Mouse (Mus musculus) liver, embryonic 11.5 days (tissue): ENCODE measurements at regions not wholly inside any gene's neighbourhood (a gene's known extent, or its start where the extent isn't known, plus 50 kb on each side); places are given as distances from the start of the nearest gene placed in this dataset.

Experiments used
- ATAC-seq: fragments of 200-750 bp; cut with Nextera tagmentation; replicated peaks from 2 replicates; pipeline ENCODE4 v1.8.0; 2017; ENCODE audit warnings: moderate number of reproducible peaks, mild to moderate bottlenecking, moderate TSS enrichment, moderate library complexity; ENCODE audit not compliant: low FRiP score
- DNase-seq: peaks from one replicate; pipeline ENCODE4 v3.0.0-alpha.2; 2017; ENCODE audit warnings: low spot score
- H3K27ac ChIP-seq: fragments of 300-500 bp; sonication (generic); 2 replicates; pipeline ENCODE4 v1.5.1; 2014; ENCODE audit warnings: mild to moderate bottlenecking, low read depth, low read length, control low read depth
- H3K27me3 ChIP-seq: fragments of 300-500 bp; sonication (generic); replicated peaks from 2 replicates; pipeline ENCODE4 v1.6.1; 2014; ENCODE audit warnings: low read length, mixed read lengths; ENCODE audit not compliant: control insufficient read depth, insufficient read depth
- H3K36me3 ChIP-seq: fragments of 300-500 bp; sonication (generic); 2 replicates; pipeline ENCODE4 v1.6.1; 2014; ENCODE audit warnings: mild to moderate bottlenecking, low read length, moderate library complexity, mixed read lengths; ENCODE audit not compliant: control insufficient read depth, insufficient read depth
- H3K4me1 ChIP-seq: fragments of 300-500 bp; sonication (generic); replicated peaks from 2 replicates; pipeline ENCODE4 v1.6.1; 2014; ENCODE audit warnings: low read length, mixed read lengths; ENCODE audit not compliant: control insufficient read depth, insufficient read depth
- H3K4me2 ChIP-seq: fragments of 300-500 bp; sonication (generic); 2 replicates; pipeline ENCODE4 v1.6.1; 2014; ENCODE audit warnings: mild to moderate bottlenecking, control low read depth, moderate library complexity
- H3K4me3 ChIP-seq: fragments of 300-500 bp; sonication (generic); 2 replicates; pipeline ENCODE4 v1.5.1; 2014; ENCODE audit warnings: low read depth, low read length, control low read depth
- H3K9ac ChIP-seq: fragments of 300-500 bp; sonication (generic); 2 replicates; pipeline ENCODE4 v1.6.1; 2014; ENCODE audit warnings: low read depth, low read length, control low read depth
- H3K9me3 ChIP-seq: fragments of 300-500 bp; sonication (generic); 2 replicates; pipeline ENCODE4 v1.6.1; 2016; ENCODE audit warnings: low read length, inconsistent platforms, mixed read lengths; ENCODE audit not compliant: control insufficient read depth
- WGBS: fragments of 180-500 bp; shearing (Covaris S2); extraction: QIAGEN DNeasy Blood & Tissue Kit; methylation state at CpG from one replicate; pipeline ENCODE4 v1.1.7; 2014; 5-methylcytosine and 5-hydroxymethylcytosine counted together

DNA sequence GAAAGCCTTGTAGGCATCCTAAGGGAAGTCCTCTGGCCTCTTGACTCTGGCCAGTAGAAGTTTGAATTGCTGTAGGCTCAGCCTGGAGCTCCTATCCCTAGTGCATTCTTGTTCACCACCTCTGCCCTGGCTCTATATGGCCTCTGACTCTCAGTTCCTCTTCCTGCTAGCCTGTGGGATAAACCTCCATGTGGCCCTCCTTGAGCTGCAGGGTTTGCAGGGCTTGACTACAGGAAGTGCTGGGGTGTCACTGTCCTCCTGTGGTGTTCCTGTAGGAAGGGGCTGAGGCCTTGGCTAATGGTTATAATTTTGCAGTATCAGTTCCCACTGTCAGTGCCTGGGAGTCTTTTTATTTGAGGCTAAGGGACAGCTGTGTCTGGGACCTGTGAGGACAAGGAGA is 215.0 kb downstream of the Gadd45g start:
- no peak for ATAC-seq
- H3K4me1 ChIP-seq = 0 out of 2 replicates have a peak, but pooled peaks cover 18% of the 10 kb centered on the region
- H3K9ac ChIP-seq = no peak overlapping the region
- H3K4me3 ChIP-seq = no peak overlapping the region
- no peaks in the 10 kb centered on the region for H3K27me3 ChIP-seq
- H3K4me2 ChIP-seq = no peak overlapping the region
- no peaks in the 10 kb centered on the region for H3K9me3 ChIP-seq
- H3K27ac ChIP-seq = no peak overlapping the region
- no peak for DNase-seq
- H3K36me3 ChIP-seq = no peaks in the 10 kb centered on the region

DNA sequence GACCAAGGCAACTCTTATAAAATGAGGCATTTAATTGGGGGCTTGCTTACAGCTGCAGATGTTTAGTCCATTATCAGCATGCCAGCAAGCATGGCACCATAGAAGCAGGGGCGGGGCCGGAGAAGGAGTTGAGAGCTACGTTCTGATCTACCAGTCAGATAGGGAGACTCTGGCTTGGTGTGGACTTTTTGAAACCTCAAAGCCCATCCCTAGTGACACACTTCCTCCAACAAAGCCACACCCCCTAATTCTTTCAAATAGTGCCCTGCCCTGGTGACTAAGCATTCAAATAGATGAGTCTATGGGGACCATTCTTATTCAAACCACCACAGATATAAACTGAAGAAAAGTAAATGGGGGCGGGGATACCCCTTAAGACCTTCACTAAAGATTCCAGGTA is 215.4 kb downstream of the Gadd45g start:
- H3K4me3 ChIP-seq = no peak overlapping the region
- ATAC-seq (peak; percentile 49), DNase-seq (no peak)
- no peak overlapping the region for H3K4me2 ChIP-seq
- H3K27me3 ChIP-seq = no peaks in the 10 kb centered on the region
- no peaks in the 10 kb centered on the region for H3K36me3 ChIP-seq
- H3K4me1 ChIP-seq = peaks cover 18% of the 10 kb centered on the region; the same call in 1 of the 2 replicates
- H3K27ac ChIP-seq = no peak overlapping the region
- no peak overlapping the region for H3K9ac ChIP-seq
- 54% methylated on average over 4 of the region's 4 CpGs for WGBS
- H3K9me3 ChIP-seq = no peaks in the 10 kb centered on the region

DNA sequence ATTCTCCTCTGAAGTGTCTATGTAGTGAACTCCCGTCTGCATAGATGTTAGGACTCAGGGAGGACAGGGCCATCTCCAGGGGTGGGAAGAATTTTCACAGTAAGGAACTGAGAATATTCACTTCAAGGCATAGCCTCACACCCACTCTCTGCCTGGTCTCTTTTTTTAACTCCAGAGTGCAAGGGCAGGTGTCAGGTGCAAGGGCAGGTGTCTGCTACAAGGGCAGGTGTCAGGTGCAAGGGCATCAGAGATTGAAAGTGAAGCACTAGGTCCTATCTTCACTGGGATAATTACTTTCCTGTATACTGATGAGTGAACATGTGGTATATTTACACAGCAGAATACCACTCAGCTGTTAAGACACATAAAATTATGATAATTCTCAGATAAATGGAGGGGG is 216.1 kb downstream of the Gadd45g start:
- H3K4me2 ChIP-seq = no peak overlapping the region
- no peak for DNase-seq
- no peak overlapping the region for H3K27ac ChIP-seq
- H3K4me3 ChIP-seq = no peak overlapping the region
- H3K9me3 ChIP-seq = no peaks in the 10 kb centered on the region
- H3K27me3 ChIP-seq = no peaks in the 10 kb centered on the region
- H3K9ac ChIP-seq = no peak overlapping the region
- WGBS = 83% methylated on average over 1 of the region's 1 CpGs
- peaks cover 23% of the 10 kb centered on the region for H3K4me1 ChIP-seq
- no peaks in the 10 kb centered on the region for H3K36me3 ChIP-seq
- ATAC-seq = no peak

DNA sequence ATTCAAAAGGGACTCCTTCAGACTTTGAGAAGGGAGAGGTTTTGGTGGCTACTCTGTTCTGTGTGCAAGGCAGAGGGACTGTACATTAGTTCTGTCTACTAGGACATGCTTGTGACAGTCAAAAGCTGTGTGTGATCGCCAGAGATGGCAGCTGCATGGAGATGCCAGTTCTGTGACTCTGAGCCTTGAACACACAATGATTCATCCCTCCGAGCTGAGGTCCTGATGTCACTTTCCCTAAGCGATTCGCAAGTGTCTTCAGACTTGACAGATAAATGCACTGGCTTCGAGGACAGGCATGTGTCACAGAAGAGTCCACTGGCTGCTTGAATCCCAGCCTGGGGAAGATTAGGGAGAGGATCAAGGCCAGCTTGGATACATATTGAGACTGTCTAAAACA is 218.8 kb downstream of the Gadd45g start:
- Histone ChIP-seq H3K9me3 (no peaks in the 10 kb centered on the region), H3K9ac (no peak overlapping the region), H3K4me3 (no peak overlapping the region), H3K27ac (no peak overlapping the region), H3K4me1 (peaks cover 29% of the 10 kb centered on the region), H3K4me2 (no peak overlapping the region), H3K36me3 (no peaks in the 10 kb centered on the region), H3K27me3 (no peaks in the 10 kb centered on the region)
- DNase-seq (no peak), ATAC-seq (no peak)
- 70% methylated on average over 5 of the region's 5 CpGs for WGBS

DNA sequence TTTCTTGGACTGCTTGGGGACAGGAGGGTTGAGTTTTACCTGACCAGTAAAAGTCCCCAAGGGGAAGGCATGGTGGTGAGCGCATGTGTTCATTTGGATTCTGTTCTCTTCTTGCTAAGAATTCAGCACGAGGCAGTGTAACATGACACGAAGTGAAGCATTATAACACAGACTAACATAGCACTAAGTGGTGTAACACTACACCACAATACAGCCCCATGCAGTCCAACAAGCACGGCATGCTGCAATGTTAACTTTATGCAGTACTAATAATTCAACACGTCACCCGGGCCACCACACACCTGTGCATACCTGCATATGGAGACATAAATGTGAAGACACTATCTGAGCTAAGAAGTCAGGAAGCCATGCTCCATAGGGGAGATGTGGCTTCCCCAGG is 219.2 kb downstream of the Gadd45g start:
- DNase-seq = no peak
- Histone ChIP-seq H3K27me3 (no peaks in the 10 kb centered on the region), H3K27ac (no peak overlapping the region), H3K9me3 (no peaks in the 10 kb centered on the region), H3K4me1 (peaks cover 26% of the 10 kb centered on the region), H3K9ac (no peak overlapping the region), H3K36me3 (no peaks in the 10 kb centered on the region), H3K4me3 (no peak overlapping the region), H3K4me2 (no peak overlapping the region)
- 86% methylated on average over 6 of the region's 6 CpGs for WGBS
- no peak for ATAC-seq

DNA sequence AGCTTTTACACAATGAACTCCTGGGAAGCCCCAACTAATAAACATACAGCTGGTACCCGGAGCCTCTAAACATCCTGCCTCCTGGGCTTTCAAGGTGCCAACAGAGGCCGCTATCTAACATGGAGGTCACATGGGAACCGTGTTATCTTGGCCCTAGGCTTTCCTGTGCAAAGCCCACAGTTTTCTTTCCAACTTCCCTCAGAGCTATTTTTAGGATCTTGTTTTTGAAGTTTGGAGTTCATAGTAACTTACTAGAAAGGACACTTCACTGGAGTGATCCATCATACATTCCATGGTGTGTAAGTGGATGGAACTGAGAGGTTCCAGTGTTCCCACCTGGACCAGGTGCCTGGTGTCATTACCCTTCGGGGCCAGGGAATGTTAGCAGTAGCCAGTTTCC is 220.6 kb downstream of the Gadd45g start:
- H3K4me3 ChIP-seq = no peak overlapping the region
- H3K27ac ChIP-seq = no peak overlapping the region; the same call in 1 of the 2 replicates

DNA sequence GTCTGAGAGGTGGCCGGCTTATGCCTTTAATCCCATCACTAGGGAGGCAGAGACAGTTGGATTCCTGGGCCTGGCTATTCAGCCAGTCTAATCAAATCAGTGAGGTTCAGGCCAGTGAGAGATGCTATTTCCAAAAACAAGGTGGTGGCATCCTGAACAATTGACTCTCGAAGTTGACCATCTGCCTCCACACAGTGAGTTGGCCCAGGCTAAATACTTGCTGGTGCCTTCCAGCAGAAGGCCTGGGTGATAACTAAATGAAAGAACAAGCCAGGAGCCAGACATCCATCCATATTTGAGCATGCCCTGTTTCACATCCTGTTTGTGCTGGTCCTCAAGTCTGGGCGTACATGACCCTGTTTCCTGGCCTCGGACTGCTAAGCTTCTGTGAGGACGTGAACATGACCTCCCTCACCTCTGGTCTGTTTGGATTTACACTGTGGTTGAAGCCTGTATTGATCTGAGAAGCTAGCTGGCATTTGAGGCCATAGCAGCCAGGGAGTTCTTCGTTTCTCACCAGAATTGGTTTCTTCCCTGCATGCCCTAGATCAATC is 222.5 kb downstream of the Gadd45g start:
- Histone ChIP-seq H3K9ac (no peak overlapping the region), H3K4me2 (no peak overlapping the region), H3K9me3 (no peaks in the 10 kb centered on the region), H3K4me1 (peaks cover 22% of the 10 kb centered on the region), H3K27me3 (no peaks in the 10 kb centered on the region), H3K4me3 (no peak overlapping the region), H3K27ac (no peak overlapping the region), H3K36me3 (no peaks in the 10 kb centered on the region)
- DNase-seq (no peak), ATAC-seq (no peak)
- 60% methylated on average over 6 of the region's 6 CpGs for WGBS

More for the DNA sequence above, 220.6 kb downstream of the Gadd45g start:
- DNase-seq (no peak), ATAC-seq (no peak)
- Histone ChIP-seq H3K27me3 (no peaks in the 10 kb centered on the region), H3K9me3 (no peaks in the 10 kb centered on the region), H3K4me2 (no peak overlapping the region), H3K36me3 (no peaks in the 10 kb centered on the region), H3K9ac (no peak overlapping the region), H3K4me1 (peaks cover 22% of the 10 kb centered on the region)
- 38% methylated on average over 4 of the region's 4 CpGs for WGBS

DNA sequence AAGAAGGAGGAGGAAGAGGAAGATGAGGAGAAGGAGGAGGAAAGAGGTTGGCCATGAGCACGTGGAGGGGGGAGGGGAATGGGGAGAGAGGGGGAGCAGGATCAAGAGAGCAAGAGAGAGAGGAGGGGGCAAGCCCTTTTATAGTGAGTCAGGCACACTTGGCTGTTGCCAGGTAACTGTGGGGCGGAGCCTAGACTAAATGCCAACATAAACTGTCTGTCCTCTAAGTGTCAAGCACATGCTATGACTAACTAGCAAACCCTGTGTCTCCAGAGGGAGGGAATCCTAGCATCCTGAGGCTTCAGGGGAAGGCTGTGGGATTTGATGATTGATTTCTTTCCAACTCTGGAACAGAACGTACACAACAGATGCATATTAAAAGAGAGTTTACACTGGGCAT is 223.2 kb downstream of the Gadd45g start:
- DNase-seq (no peak), ATAC-seq (no peak)
- no peaks in the 10 kb centered on the region for H3K27me3 ChIP-seq
- H3K4me2 ChIP-seq = no peak overlapping the region
- WGBS = 64% methylated on average over 3 of the region's 3 CpGs
- H3K4me1 ChIP-seq = peaks cover 22% of the 10 kb centered on the region
- H3K36me3 ChIP-seq = no peaks in the 10 kb centered on the region
- H3K4me3 ChIP-seq = no peak overlapping the region
- no peaks in the 10 kb centered on the region for H3K9me3 ChIP-seq
- no peak overlapping the region for H3K27ac ChIP-seq
- H3K9ac ChIP-seq = no peak overlapping the region

DNA sequence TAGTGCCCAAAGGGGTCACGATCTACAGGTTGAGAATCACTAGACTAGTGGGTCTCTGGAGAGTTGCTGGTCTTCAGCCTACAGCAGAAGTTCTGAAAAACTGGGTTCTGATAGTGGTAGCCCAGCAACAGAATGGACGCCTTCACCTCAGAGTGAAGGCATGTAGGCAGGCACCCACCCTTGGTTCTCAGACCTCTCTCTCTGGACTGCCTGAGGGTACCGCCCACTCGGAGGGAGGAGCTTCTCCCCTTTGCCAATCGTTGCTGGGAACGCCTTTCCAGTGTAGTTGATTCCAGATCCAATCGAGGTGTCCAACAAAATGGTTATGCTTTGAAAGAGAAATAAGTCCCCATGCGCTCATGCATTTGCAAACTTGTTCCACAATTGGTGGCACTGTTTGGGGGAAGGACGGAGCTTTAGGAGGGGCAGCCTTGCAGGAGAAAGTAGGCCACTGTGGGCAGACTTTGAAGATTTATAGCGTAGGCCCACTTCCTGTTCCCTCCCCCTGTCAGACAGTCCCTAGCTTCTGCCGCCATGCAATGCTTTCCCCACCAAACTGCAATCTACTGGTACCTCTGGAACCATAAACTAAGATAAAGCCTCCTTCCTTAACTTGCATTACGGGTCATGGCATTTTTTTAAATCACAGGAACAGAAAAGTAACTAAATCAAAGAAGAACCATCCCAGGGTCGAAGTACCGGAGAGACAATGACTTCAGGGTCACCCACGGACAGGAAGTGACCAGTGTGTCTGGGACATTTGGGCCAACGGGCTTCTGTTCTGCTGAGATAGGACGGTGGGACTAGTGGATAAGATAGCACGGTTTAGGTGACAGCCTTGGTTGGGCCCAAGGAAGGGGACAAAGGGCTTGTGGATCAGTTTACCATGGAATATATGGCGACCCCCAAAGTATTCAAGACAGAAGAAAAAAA is 224.5 kb downstream of the Gadd45g start:
- H3K36me3 ChIP-seq = no peaks in the 10 kb centered on the region
- no peak overlapping the region for H3K9ac ChIP-seq
- H3K27me3 ChIP-seq = no peaks in the 10 kb centered on the region
- no peaks in the 10 kb centered on the region for H3K9me3 ChIP-seq
- DNase-seq (no peak), ATAC-seq (peak; percentile 65; the same call in 1 of the 2 replicates)
- H3K4me2 ChIP-seq = peak overlapping the region; percentile 36
- WGBS = 49% methylated on average over 19 of the region's 19 CpGs
- no peak overlapping the region for H3K27ac ChIP-seq
- peaks cover 22% of the 10 kb centered on the region for H3K4me1 ChIP-seq
- H3K4me3 ChIP-seq = no peak overlapping the region
